Mouse (Mus musculus) CH12.LX (cell line): ENCODE measurements around the gene Btnl6. TPM values are rescaled to one million over a fixed set of nuclear protein-coding genes. Genes with fewer than 3 reads are reported as not detected.

ENCODE experiments used
- DNase-seq: peaks from one replicate; pipeline ENCODE4 v3.0.0-alpha.2; 2013; ENCODE audit errors: extremely low read depth
- H3K27ac ChIP-seq: 2 replicates; pipeline ENCODE4 v1.5.1; 2012; ENCODE audit warnings: low read depth, mild to moderate bottlenecking, control low read depth, moderate library complexity; ENCODE audit not compliant: insufficient read depth
- H3K27me3 ChIP-seq: replicated peaks from 2 replicates; pipeline ENCODE3; 2012; ENCODE audit warnings: inconsistent platforms
- H3K36me3 ChIP-seq, 2 experiments: replicated peaks in 1 of 2; 2 replicates each; pipeline versions ENCODE3 to v1.6.1; 2012; ENCODE audit warnings: inconsistent platforms in 1 of 2, low read length in 1 of 2, mild to moderate bottlenecking in 1 of 2, mixed read lengths in 1 of 2, moderate library complexity in 1 of 2; ENCODE audit not compliant: control insufficient read depth in 1 of 2, insufficient read depth in 1 of 2
- H3K4me1 ChIP-seq, 2 experiments: 2 replicates each; pipeline ENCODE4 v1.6.1; 2012; ENCODE audit warnings: inconsistent platforms in 1 of 2, moderate library complexity in 1 of 2; ENCODE audit not compliant: insufficient read depth in 2 of 2, control insufficient read depth in 1 of 2
- H3K4me2 ChIP-seq: 2 replicates; pipeline ENCODE4 v1.6.1; 2012; ENCODE audit warnings: low read depth, mild to moderate bottlenecking, control low read depth; ENCODE audit not compliant: poor library complexity, insufficient read depth, severe bottlenecking
- H3K4me3 ChIP-seq, 3 experiments: fragments of 150-350 bp in 1 of 3; sonication (generic) in 1 of 3; replicated peaks in 1 of 3; 2 replicates each; pipeline versions ENCODE3 to v1.5.1; 2011 to 2012; ENCODE audit warnings: low read depth in 2 of 3, low read length in 2 of 3, mild to moderate bottlenecking in 2 of 3, moderate library complexity in 2 of 3, control low read depth in 1 of 3, improper control_type of control experiment in 1 of 3, inconsistent platforms in 1 of 3, mixed read lengths in 1 of 3; ENCODE audit not compliant: poor library complexity in 1 of 3
- H3K79me2 ChIP-seq: replicated peaks from 2 replicates; pipeline ENCODE4 v1.6.1; 2012; ENCODE audit warnings: mild to moderate bottlenecking, moderate library complexity; ENCODE audit not compliant: control insufficient read depth, poor library complexity, insufficient read depth, severe bottlenecking; ENCODE audit errors: extremely low read depth
- H3K9ac ChIP-seq: 2 replicates; pipeline ENCODE4 v1.6.1; 2012; ENCODE audit warnings: low read depth, mild to moderate bottlenecking, control low read depth, moderate library complexity; ENCODE audit not compliant: insufficient read depth
- H3K9me3 ChIP-seq: replicated peaks from 2 replicates; pipeline ENCODE3; 2012; ENCODE audit warnings: low read length, inconsistent platforms, mixed read lengths
- CHD1 ChIP-seq: IDR thresholded peaks from 2 replicates; pipeline ENCODE4 v1.6.1; 2012; ENCODE audit warnings: low read depth, low read length, improper control_type of control experiment, inconsistent platforms
- CHD2 ChIP-seq: IDR thresholded peaks from 2 replicates; pipeline ENCODE4 v1.6.1; 2011; ENCODE audit warnings: low read length, improper control_type of control experiment
- CTCF ChIP-seq, 2 experiments: IDR thresholded peaks in 1 of 2; conservative IDR thresholded peaks in 1 of 2; 2 replicates each; pipeline ENCODE4 v1.5.1; 2011 to 2012; ENCODE audit warnings: low read depth in 2 of 2, low read length in 2 of 2, improper control_type of control experiment in 1 of 2, inconsistent platforms in 1 of 2, mild to moderate bottlenecking in 1 of 2, moderate library complexity in 1 of 2
- E2F4 ChIP-seq: IDR thresholded peaks from 2 replicates; pipeline ENCODE4 v1.6.1; 2011; ENCODE audit warnings: low read depth, low read length, improper control_type of control experiment; ENCODE audit not compliant: insufficient replicate concordance
- EP300 ChIP-seq: IDR thresholded peaks from 2 replicates; pipeline ENCODE4 v1.6.1; 2011; ENCODE audit warnings: low read length, improper control_type of control experiment
- GABPA ChIP-seq: IDR thresholded peaks from 2 replicates; pipeline ENCODE4 v1.6.1; 2012; ENCODE audit warnings: low read depth, low read length, improper control_type of control experiment, inconsistent platforms; ENCODE audit not compliant: insufficient replicate concordance
- MAFK ChIP-seq: IDR thresholded peaks from 2 replicates; pipeline ENCODE4 v1.6.1; 2011; ENCODE audit warnings: low read length, improper control_type of control experiment; ENCODE audit not compliant: insufficient replicate concordance
- MEF2A ChIP-seq: IDR thresholded peaks from 2 replicates; pipeline ENCODE4 v1.6.1; 2014; ENCODE audit warnings: low read depth, mild to moderate bottlenecking, inconsistent platforms, low read length, improper control_type of control experiment, borderline replicate concordance
- NRF1 ChIP-seq: IDR thresholded peaks from 2 replicates; pipeline ENCODE4 v1.6.1; 2014; ENCODE audit warnings: low read depth, mild to moderate bottlenecking, inconsistent platforms, low read length, improper control_type of control experiment, moderate library complexity
- RAD21 ChIP-seq: IDR thresholded peaks from 2 replicates; pipeline ENCODE4 v1.6.1; 2011; ENCODE audit warnings: low read depth, mild to moderate bottlenecking, low read length, improper control_type of control experiment, moderate library complexity
- RCOR1 ChIP-seq: conservative IDR thresholded peaks from 2 replicates; pipeline ENCODE4 v1.6.1; 2012; ENCODE audit warnings: low read depth, mild to moderate bottlenecking, inconsistent platforms, low read length, improper control_type of control experiment
- SMC3 ChIP-seq: IDR thresholded peaks from 2 replicates; pipeline ENCODE4 v1.6.1; 2011; ENCODE audit warnings: low read depth, low read length, improper control_type of control experiment
- TBP ChIP-seq: conservative IDR thresholded peaks from 2 replicates; pipeline ENCODE4 v1.6.1; 2011; ENCODE audit warnings: low read depth, low read length, improper control_type of control experiment
- UBTF ChIP-seq: IDR thresholded peaks from 2 replicates; pipeline ENCODE4 v1.6.1; 2012; ENCODE audit warnings: low read depth, mild to moderate bottlenecking, inconsistent platforms, low read length, improper control_type of control experiment, moderate library complexity
- USF2 ChIP-seq: conservative IDR thresholded peaks from 2 replicates; pipeline ENCODE4 v1.6.1; 2011; ENCODE audit warnings: low read depth, low read length, improper control_type of control experiment
- ZC3H11A ChIP-seq: IDR thresholded peaks from 2 replicates; pipeline ENCODE4 v1.6.1; 2012; ENCODE audit warnings: low read depth, mild to moderate bottlenecking, inconsistent platforms, low read length, improper control_type of control experiment
- ZMIZ1 ChIP-seq: IDR thresholded peaks from 2 replicates; pipeline ENCODE4 v1.6.1; 2012; ENCODE audit warnings: low read depth, mild to moderate bottlenecking, inconsistent platforms, low read length, improper control_type of control experiment
- dilution Hi-C: fragments of 300-500 bp; cut with MboI; formaldehyde crosslinking; loops from 2 replicates; pipeline ENCODE4 v1.14.3; 2020; ENCODE audit warnings: low sequenced_read_pairs; ENCODE audit not compliant: extremely low pct_unique_long_range_greater_than_20kb, extremely low pct_ligation_motif_present
- in situ Hi-C: fragments of 300-500 bp; cut with MboI; formaldehyde crosslinking; loops from 3 replicates; pipeline ENCODE4 v1.14.3; 2019; ENCODE audit warnings: low sequenced_read_pairs, low pct_ligation_motif_present, low pct_unique_long_range_greater_than_20kb, mixed read lengths
- polyA plus RNA-seq: library from polyadenylated mRNA; unstranded; fragments of >175 nt; gene quantifications from 2 replicates; pipeline ENCODE4 v1.2.1, GENCODE M21; 2012; ENCODE audit warnings: low read depth; ENCODE audit not compliant: insufficient read length
- total RNA-seq, 2 experiments: library from RNA; depleted of rRNA; stranded (reverse); fragments of 300-350 nt in 1 of 2; fragments of >200 nt in 1 of 2; gene quantifications; 2 replicates each; pipeline ENCODE4 v1.2.3; 2012 to 2014

Btnl6 gene
- total and polyA plus RNA-seq, 3 experiments, result not detected

DNA sequence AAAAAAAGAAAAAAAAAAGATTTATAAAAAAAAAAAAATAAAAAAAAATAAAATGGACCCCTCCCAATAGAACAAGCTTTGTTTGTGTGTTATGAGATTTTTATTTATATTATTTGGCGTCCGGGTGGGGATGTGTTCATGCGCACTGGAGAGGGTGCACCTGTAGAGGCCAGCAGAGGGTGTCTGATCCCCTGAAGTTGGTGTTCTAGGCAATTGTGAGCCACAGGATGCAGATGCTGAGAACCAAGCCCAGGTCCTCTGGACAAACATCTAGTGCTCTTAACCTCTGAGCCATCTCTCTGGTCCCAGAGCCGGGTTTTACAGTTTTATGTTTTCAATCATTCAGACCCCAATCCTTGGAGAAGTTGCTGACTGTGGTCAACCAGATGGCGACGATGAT is 43.3 kb upstream of the Btnl6 start:
- dilution Hi-C loops, result no loop called here
- Histone ChIP-seq H3K9me3 (peaks cover under 1% of the 10 kb centered on the region), H3K27ac (no peak overlapping the region), H3K4me1 (peaks cover 0 to 9% of the 10 kb centered on the region in 2 experiments; a peak in 2 of 4 replicates), H3K27me3 (peaks cover 20% of the 10 kb centered on the region), H3K4me2 (no peak overlapping the region), H3K9ac (no peak overlapping the region)
- no peak for DNase-seq
- no peak; the same call in none of the 2 replicates for TF ChIP-seq SMC3
- peak; percentile 6 for TF ChIP-seq RAD21
- no peak for TF ChIP-seq ZC3H11A
- no peak for TF ChIP-seq USF2
- TF ChIP-seq CTCF (conservative IDR thresholded peaks at IDR 0.05 in 1 of 2, IDR thresholded peaks at IDR 0.05 in 1 of 2; ENCODE audit: low read depth in 2 of 2, low read length in 2 of 2), result peak in 1 of 2 experiments; percentile 31; a peak in 2 of 4 replicates
- TF ChIP-seq, all 38 proteins: peak for 2
- H3K79me2 ChIP-seq, result no peaks in the 10 kb centered on the region
- in situ Hi-C loops, result no loop called here
- no peak overlapping the region for H3K4me3 ChIP-seq
- H3K36me3 ChIP-seq, result peaks cover 0 to 19% of the 10 kb centered on the region in 2 experiments

DNA sequence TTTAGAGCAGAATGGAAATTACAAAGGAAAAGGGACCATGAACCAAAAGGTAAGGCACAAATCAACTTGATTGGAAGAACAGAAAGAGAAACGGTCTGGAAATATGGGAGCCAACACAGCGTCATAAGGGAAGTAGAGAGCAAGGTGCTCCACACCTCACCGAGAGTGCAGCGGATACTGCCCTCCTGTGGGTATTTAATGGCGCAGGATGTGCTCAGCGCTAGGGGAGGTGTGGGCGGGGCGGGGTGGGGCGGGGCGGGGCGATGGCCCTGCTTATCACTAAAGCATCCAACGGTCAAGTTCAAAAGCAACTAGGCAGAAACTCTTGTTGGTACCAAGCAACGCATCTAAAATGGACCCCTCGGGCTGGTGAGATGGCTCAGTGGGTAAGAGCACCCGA is 42.7 kb upstream of the Btnl6 start:
- in situ Hi-C loops (loop anchor here (10.0 kb wide), 2 partner anchors 115 to 315 kb away; no protein-coding TSS in a partner anchor), dilution Hi-C loops (no loop called here)
- Histone ChIP-seq H3K4me2 (no peak overlapping the region), H3K36me3 (peaks cover 0 to 19% of the 10 kb centered on the region in 2 experiments), H3K9ac (no peak overlapping the region), H3K4me1 (peaks cover 0 to 9% of the 10 kb centered on the region in 2 experiments; a peak in 2 of 4 replicates), H3K79me2 (no peaks in the 10 kb centered on the region), H3K27ac (no peak overlapping the region), H3K9me3 (no peaks in the 10 kb centered on the region), H3K27me3 (peaks cover 15% of the 10 kb centered on the region), H3K4me3 (no peak overlapping the region)
- DNase-seq, result no peak
- TF ChIP-seq EP300, result no peak
- no peak for TF ChIP-seq RCOR1
- no peak for TF ChIP-seq SMC3
- TF ChIP-seq ZMIZ1, result no peak
- no peak for TF ChIP-seq CHD1
- TF ChIP-seq TBP, result no peak
- TF ChIP-seq MEF2A, result no peak
- TF ChIP-seq GABPA, result no peak
- no peak for TF ChIP-seq CHD2
- TF ChIP-seq UBTF, result no peak
- TF ChIP-seq NRF1, result no peak
- TF ChIP-seq MAFK, result no peak
- no peak for TF ChIP-seq E2F4
